Mouse (Mus musculus): Measurements from ENCODE around the gene Zfp668. TPM values are rescaled to one million over a fixed set of nuclear protein-coding genes. Genes with fewer than 3 reads are reported as not detected.
A peak's percentile ranks its signal among the peaks of the same experiment; 100 is the strongest.
"Not testable (repeated sequence)": the region's sequence is repeated elsewhere in the genome, so short reads cannot be mapped to it uniquely, and the experiment has no call there.

The Zfp668 gene
- total RNA-seq, 2 experiments from 2014 or later = 23.3 to 24.1 TPM

DNA sequence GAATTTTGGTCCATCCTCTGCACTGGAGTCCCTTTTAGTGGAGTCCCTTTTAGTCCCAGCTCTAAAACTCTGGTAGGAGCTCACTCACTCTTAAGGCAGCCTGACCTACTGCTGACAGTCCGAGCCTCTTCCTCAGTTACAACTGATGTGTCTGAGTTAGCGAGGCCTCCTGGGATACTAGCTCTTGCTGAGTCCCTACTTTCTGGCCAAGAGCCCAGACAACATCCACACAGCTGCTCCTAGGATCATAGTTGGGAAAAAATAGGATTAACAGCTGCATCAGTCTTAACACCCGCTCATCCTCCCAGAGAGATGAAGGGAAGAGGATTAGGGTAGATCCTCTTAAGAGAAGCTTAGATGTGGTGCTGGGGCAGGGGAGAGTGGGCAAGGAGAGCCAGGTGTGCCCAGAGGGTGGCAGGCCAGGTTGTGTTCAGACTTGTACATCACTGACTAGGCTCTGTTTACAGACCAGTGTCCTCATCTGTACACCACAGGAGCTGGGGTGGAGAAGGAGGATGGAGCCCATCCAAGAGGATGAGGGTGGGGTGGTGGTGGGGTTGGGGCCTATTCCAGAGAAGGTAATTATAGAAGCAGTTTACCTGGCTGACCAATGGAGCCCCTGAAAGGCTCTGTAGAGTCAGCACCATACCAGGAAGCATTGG lies 7.3 kb downstream of the Zfp668 start:
- no peak for TF ChIP-seq CTCF (IDR thresholded peaks at IDR 0.05)
- intact Hi-C loops (cut with DNase I) = loop anchor here (2.0 kb wide), 1 partner anchor 16 kb away; no protein-coding TSS in a partner anchor
- H3K27ac ChIP-seq = peak overlapping the region; percentile 58
- no peak overlapping the region for H3K4me3 ChIP-seq
- no peak for DNase-seq (ENCODE audit: extremely low spot score in 1 of 2, low spot score in 2 of 2)

- intact Hi-C loops (cut with DNase I) = loop anchor here (2.0 kb wide), 1 partner anchor 15 kb away; no protein-coding TSS in a partner anchor
- no peak for DNase-seq (ENCODE audit: extremely low spot score in 1 of 2, low spot score in 2 of 2)
- H3K27ac ChIP-seq = peak overlapping the region; percentile 47
- TF ChIP-seq CTCF (IDR thresholded peaks at IDR 0.05) = no peak
- no peak overlapping the region for H3K4me3 ChIP-seq
Measured at GRCm38 (mm10) chr7:127867641-127868040, 9.0 kb downstream of the Zfp668 start.

- no peak for TF ChIP-seq CTCF (IDR thresholded peaks at IDR 0.05)
- intact Hi-C loops (cut with DNase I) = no loop called here
- Histone ChIP-seq H3K27ac (no peak overlapping the region), H3K4me3 (no peak overlapping the region)
- no peak for DNase-seq (ENCODE audit: extremely low spot score in 1 of 2, low spot score in 2 of 2)
Measured at GRCm38 (mm10) chr7:127866434-127866833, 10.2 kb downstream of the Zfp668 start.

DNA sequence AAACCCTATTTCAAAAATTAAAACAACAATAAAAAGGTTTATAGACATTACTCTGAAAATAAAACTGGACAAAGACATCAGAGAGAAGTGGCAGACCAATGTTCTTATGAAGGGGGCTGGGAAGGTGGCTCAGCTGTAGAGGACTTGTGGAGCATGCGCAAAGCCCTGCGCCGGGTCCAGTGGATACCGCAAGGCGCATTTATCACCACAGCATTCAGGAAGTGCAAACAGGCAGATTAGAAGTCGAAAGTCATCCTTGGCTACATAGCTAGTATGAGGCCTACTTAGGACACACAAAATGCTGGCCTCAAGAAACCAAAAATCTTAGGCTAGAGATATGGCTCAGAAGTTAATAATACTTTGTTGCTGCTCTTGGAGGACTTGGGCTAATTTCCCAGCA lies 18.4 kb downstream of the Zfp668 start:
- no peak overlapping the region for H3K4me3 ChIP-seq
- no peak for TF ChIP-seq CTCF (IDR thresholded peaks at IDR 0.05)
- intact Hi-C loops (cut with DNase I) = no loop called here
- H3K27ac ChIP-seq = no peak overlapping the region
- DNase-seq (ENCODE audit: extremely low spot score in 1 of 2, low spot score in 2 of 2) = no peak

- no peak for DNase-seq (ENCODE audit: extremely low spot score in 1 of 2, low spot score in 2 of 2)
- Histone ChIP-seq H3K4me3 (no peak overlapping the region), H3K27ac (no peak overlapping the region)
- intact Hi-C loops (cut with DNase I) = no loop called here
- no peak for TF ChIP-seq CTCF (IDR thresholded peaks at IDR 0.05)
Measured at GRCm38 (mm10) chr7:127850906-127851305, 25.7 kb downstream of the Zfp668 start.

- intact Hi-C loops (cut with DNase I) = no loop called here
- no peak overlapping the region for H3K4me3 ChIP-seq
- TF ChIP-seq CTCF (IDR thresholded peaks at IDR 0.05) = no peak
- DNase-seq (ENCODE audit: extremely low spot score in 1 of 2, low spot score in 2 of 2) = no peak
- H3K27ac ChIP-seq = no peak overlapping the region
Measured at GRCm38 (mm10) chr7:127849973-127850875, 26.4 kb downstream of the Zfp668 start.

- DNase-seq (ENCODE audit: extremely low spot score in 1 of 2, low spot score in 2 of 2) = peak; percentile 66 to 72
- no peak for TF ChIP-seq CTCF (IDR thresholded peaks at IDR 0.05)
- intact Hi-C loops (cut with DNase I) = no loop called here
Measured at GRCm38 (mm10) chr7:127842001-127842718, 34.5 kb downstream of the Zfp668 start.

GRCm38 (mm10) chr7:127841340-127842000 lies 35.2 kb downstream of the Zfp668 start:
- peak overlapping the region; percentile 67 for H3K4me3 ChIP-seq
- DNase-seq (ENCODE audit: extremely low spot score in 1 of 2, low spot score in 2 of 2) = peak; percentile 96
- TF ChIP-seq CTCF (IDR thresholded peaks at IDR 0.05) = no peak
- intact Hi-C loops (cut with DNase I) = loop anchor here (1.0 to 2.0 kb wide), 4 partner anchors 17 to 65 kb away; partner anchors contain the start of genes Setd1a, Stx1b and Stx4a
- H3K27ac ChIP-seq = peak overlapping the region; percentile 97

More at GRCm38 (mm10) chr7:127842001-127842718, 34.5 kb downstream of the Zfp668 start:
- peak overlapping the region; percentile 97 for H3K27ac ChIP-seq
- peak overlapping the region; percentile 67 for H3K4me3 ChIP-seq

- peak; percentile 79 to 81 for DNase-seq (ENCODE audit: extremely low spot score in 1 of 2, low spot score in 2 of 2)
Measured at GRCm38 (mm10) chr7:127840886-127841285, 35.7 kb downstream of the Zfp668 start.

DNA sequence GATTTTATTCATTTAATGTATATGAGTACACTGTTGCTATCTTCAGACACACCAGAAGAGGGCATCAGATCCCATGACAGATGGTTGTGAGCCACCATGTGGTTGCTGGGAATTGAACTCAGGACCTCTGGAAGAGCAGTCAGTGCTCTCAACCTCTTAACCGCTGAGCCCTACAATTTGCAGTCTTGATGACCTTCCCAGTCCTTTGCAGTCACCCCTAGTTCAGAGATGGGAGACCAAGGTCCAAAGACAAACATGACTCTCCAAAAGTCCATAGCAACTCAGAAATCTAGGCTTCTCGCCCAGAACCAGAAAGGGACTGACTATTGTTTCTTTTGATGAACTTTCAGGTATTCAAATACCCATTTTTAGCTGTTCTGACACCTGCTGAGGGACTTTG lies 36.6 kb downstream of the Zfp668 start:
- H3K27ac ChIP-seq = peak overlapping the region; percentile 97
- DNase-seq (ENCODE audit: extremely low spot score in 1 of 2, low spot score in 2 of 2) = not testable (repeated sequence)

More at GRCm38 (mm10) chr7:127840886-127841285, 35.7 kb downstream of the Zfp668 start:
- H3K27ac ChIP-seq = peak overlapping the region; percentile 97
- TF ChIP-seq CTCF (IDR thresholded peaks at IDR 0.05) = no peak
- peak overlapping the region; percentile 67 for H3K4me3 ChIP-seq
- intact Hi-C loops (cut with DNase I) = loop anchor here (1.0 to 2.0 kb wide), 4 partner anchors 17 to 64 kb away; partner anchors contain the start of genes Setd1a, Stx1b and Stx4a

DNA sequence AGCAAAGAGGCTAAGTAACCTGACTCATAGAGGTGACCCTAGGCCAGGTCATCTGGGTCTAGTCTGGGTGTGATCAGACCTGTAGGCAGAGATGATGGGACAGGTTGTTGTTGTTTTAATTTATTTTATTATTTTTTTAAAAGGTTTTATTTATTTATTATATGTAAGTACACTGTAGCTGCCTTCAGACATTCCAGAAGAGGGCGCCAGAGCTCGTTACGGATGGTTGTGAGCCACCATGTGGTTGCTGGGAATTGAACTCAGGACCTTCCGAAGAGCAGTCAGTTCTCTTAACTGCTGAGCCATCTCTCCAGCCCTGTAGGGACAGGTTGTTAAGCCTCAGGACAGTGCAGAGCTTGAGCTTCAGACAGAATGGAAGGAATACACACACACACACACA lies 38.8 kb downstream of the Zfp668 start:
- DNase-seq (ENCODE audit: extremely low spot score in 1 of 2, low spot score in 2 of 2); H3K4me3 ChIP-seq; intact Hi-C loops (cut with DNase I); H3K27ac ChIP-seq: not testable (repeated sequence)
- TF ChIP-seq CTCF (IDR thresholded peaks at IDR 0.05) = peak; percentile 5; the same call in 1 of the 2 replicates

More for the DNA sequence above, 36.6 kb downstream of the Zfp668 start:
- TF ChIP-seq CTCF (IDR thresholded peaks at IDR 0.05) = peak; percentile 16
- intact Hi-C loops (cut with DNase I) = loop anchor here (2.0 kb wide), 1 partner anchor 63 kb away; the partner anchor contains the start of gene Setd1a
- H3K4me3 ChIP-seq = not testable (repeated sequence)
